Comparison of ENCODE assay signal across 9 mouse cellular contexts in genomic region chr19:32319531-32320365, GRCm38 (mm10).
A peak's percentile ranks its signal among the peaks of the same experiment; 100 is the strongest.
DNase-seq lines count a peak whose midpoint lies in the region; TF ChIP-seq lines count a peak whose summit lies in the region.
"Had no signal": no experiment of that assay in that cellular context is flagged by ENCODE, and none has a peak within 500 bp of the region (broad histone marks: within the 10 kb centered on the region; RNA-seq: fewer than 3 reads in every experiment).

No protein-coding gene starts in this region.

- H3K27me3 ChIP-seq in C2C12 (ENCODE audit: control insufficient read depth, insufficient read depth, insufficient read length) = no peaks in the 10 kb centered on the region
- H3K27me3 ChIP-seq: neural tube, embryonic 12.5 days had no signal

- H3K79me3 ChIP-seq in C2C12 (ENCODE audit: low read depth) = no peaks in the 10 kb centered on the region

- no peak overlapping the region for H3ac ChIP-seq in C2C12 (ENCODE audit: control insufficient read depth, insufficient read length, low read depth)

- peak; percentile 78 for DNase-seq in adrenal gland, adult 2 months
- DNase-seq in adrenal gland, postnatal 4 days (ENCODE audit: low spot score in 2 of 2) = no peak
- DNase-seq in forelimb bud, embryonic 11.5 days (ENCODE audit: low read depth, low spot score) = peak; percentile 83
- DNase-seq in lung, postnatal 10 days = peak; percentile 38
- no peak for DNase-seq in cerebellum, postnatal 4 days (ENCODE audit: low spot score in 2 of 2)
- DNase-seq in cerebellum, adult 9-10 months = no peak
- DNase-seq in spleen, postnatal 36 days (ENCODE audit: low spot score in 2 of 2) = no peak

- H3K36me3 ChIP-seq in C2C12 (ENCODE audit: control insufficient read depth, insufficient read depth) = no peaks in the 10 kb centered on the region
- H3K36me3 ChIP-seq: neural tube, embryonic 12.5 days had no signal

- no peak for TF ChIP-seq CTCF in C2C12 (IDR thresholded peaks at IDR 0.05; ENCODE audit: control insufficient read depth, insufficient read depth, insufficient read length)

- H3K4me3 ChIP-seq in C2C12 (ENCODE audit: insufficient read depth, poor library complexity, severe bottlenecking) = no peak overlapping the region
- H3K4me3 ChIP-seq: neural tube, embryonic 12.5 days had no signal

- H3K79me2 ChIP-seq in C2C12 (ENCODE audit: control insufficient read depth, insufficient read depth) = peaks cover 6% of the 10 kb centered on the region

TF ChIP-seq in C2C12, 6 proteins besides CTCF, POLR2A, EP300 and RAD21:
- TF ChIP-seq USF1 (IDR thresholded peaks at IDR 0.05; ENCODE audit: low read depth) (no peak), MYOD1 (IDR thresholded peaks at IDR 0.05; ENCODE audit: control insufficient read depth, insufficient read length, low read depth) (no peak), FOSL1 (IDR thresholded peaks at IDR 0.05; ENCODE audit: insufficient read depth, low read length, poor library complexity, severe bottlenecking) (peak; percentile 74), CEBPB (IDR thresholded peaks at IDR 0.05; ENCODE audit: low read depth) (peak; percentile 98), MAX (IDR thresholded peaks at IDR 0.05) (peak; percentile 40)
TF ChIP-seq in C2C12: peak in this region for 3.

Comparison
In these comparisons a context has a peak if more than half of its experiments do, and no peak if none do; other contexts are left out.
1. DNase-seq: peak in adrenal gland, adult 2 months (single experiment), forelimb bud, embryonic 11.5 days (single experiment) and lung, postnatal 10 days (single experiment); none in adrenal gland, postnatal 4 days (0 of 2), cerebellum, postnatal 4 days (0 of 2), cerebellum, adult 9-10 months (single experiment) and spleen, postnatal 36 days (0 of 2).